In genomic region chr1:152152474-152152873, GRCm38 (mm10) we compare ENCODE assay signal across 27 mouse cellular contexts.
DNase-seq lines count a peak whose midpoint lies in the region; ATAC-seq lines count a peak whose summit lies in the region.
"Had no signal": no experiment of that assay in that cellular context is flagged by ENCODE, and none has a peak within 500 bp of the region (broad histone marks: within the 10 kb centered on the region; RNA-seq: fewer than 3 reads in every experiment).

No protein-coding gene starts in this region.

- H3K4me3 ChIP-seq in kidney, embryonic 15.5 days (replicated peaks) = no peak overlapping the region
- H3K4me3 ChIP-seq in lung, embryonic 15.5 days = no peak overlapping the region
- H3K4me3 ChIP-seq: embryonic facial prominence, embryonic 12.5 days; erythroblast, embryonic 14.5 days; forebrain, embryonic 12.5 days; gastrocnemius, adult 2 months; heart, embryonic 12.5 days; hindbrain, embryonic 13.5 days; layer of hippocampus, adult 2 months; limb, embryonic 13.5 days; midbrain, embryonic 12.5 days had no signal

- peak overlapping the region; percentile 24; the same call in 1 of the 2 replicates for H3K27ac ChIP-seq in kidney, embryonic 15.5 days
- H3K27ac ChIP-seq in lung, embryonic 15.5 days = 0 out of 2 replicates have a peak overlapping the region, but pooled peaks have one; percentile 24
- H3K27ac ChIP-seq: embryonic facial prominence, embryonic 12.5 days; forebrain, embryonic 12.5 days; gastrocnemius, adult 2 months; hindbrain, embryonic 13.5 days; layer of hippocampus, adult 2 months; limb, embryonic 13.5 days; liver, embryonic 14.5 days; midbrain, embryonic 12.5 days had no signal

- intact Hi-C loops in left cerebral cortex, postnatal 10 days (cut with DNase I) = no loop called here

- no peaks in the 10 kb centered on the region for H3K9me3 ChIP-seq in kidney, embryonic 15.5 days (replicated peaks)
- no peaks in the 10 kb centered on the region for H3K9me3 ChIP-seq in lung, embryonic 15.5 days
- H3K9me3 ChIP-seq: embryonic facial prominence, embryonic 12.5 days; forebrain, embryonic 12.5 days; hindbrain, embryonic 13.5 days; limb, embryonic 13.5 days; midbrain, embryonic 12.5 days had no signal

- 0 out of 2 replicates have a peak, but pooled peaks cover 3% of the 10 kb centered on the region for H3K4me1 ChIP-seq in kidney, embryonic 15.5 days
- no peaks in the 10 kb centered on the region; the same call in 1 of the 2 replicates for H3K4me1 ChIP-seq in lung, embryonic 15.5 days
- H3K4me1 ChIP-seq: embryonic facial prominence, embryonic 12.5 days; forebrain, embryonic 12.5 days; hindbrain, embryonic 13.5 days; limb, embryonic 13.5 days; midbrain, embryonic 12.5 days had no signal

- H3K4me2 ChIP-seq in kidney, embryonic 15.5 days = no peak overlapping the region
- H3K4me2 ChIP-seq in lung, embryonic 15.5 days = no peak overlapping the region
- H3K4me2 ChIP-seq: embryonic facial prominence, embryonic 12.5 days; forebrain, embryonic 12.5 days; heart, embryonic 12.5 days; hindbrain, embryonic 13.5 days; limb, embryonic 13.5 days; midbrain, embryonic 12.5 days had no signal

- ATAC-seq in kidney, embryonic 15.5 days (replicated peaks; ENCODE audit: low FRiP score) = no peak
- no peak for ATAC-seq in lung, embryonic 15.5 days (ENCODE audit: borderline replicate concordance, extremely low read depth, low FRiP score, low TSS enrichment)
- ATAC-seq in activated CD4-positive, CD25-positive, alpha-beta regulatory T cell, adult 4 months = peak; percentile 49
- ATAC-seq: inflammation-experienced regulatory T-cells, adult 6 months had no signal

- 56% methylated on average over 5 of the region's 5 CpGs for WGBS in kidney, embryonic 15.5 days
- WGBS in lung, embryonic 15.5 days = 38% methylated on average over 5 of the region's 5 CpGs

- no peak for DNase-seq in kidney, adult 18-20 months
- DNase-seq in lung, postnatal 25 days (ENCODE audit: low spot score) = no peak
- DNase-seq in ovary, postnatal 36 days (ENCODE audit: low spot score) = no peak
- DNase-seq in left cerebral cortex, postnatal 10 days (ENCODE audit: extremely low spot score in 1 of 2, low spot score in 2 of 2) = no peak
- DNase-seq: adrenal gland, postnatal 10 days; B cell, adult 2 months; cerebellum, adult 18-20 months; cerebellum, postnatal 14 days; gastrocnemius, adult 2 months; heart, postnatal 36 days; kidney, adult 2 months; kidney, postnatal 14 days; right cerebral cortex, postnatal 25 days; spleen, adult 18-20 months had no signal

- no peaks in the 10 kb centered on the region for H3K36me3 ChIP-seq in kidney, embryonic 15.5 days
- H3K36me3 ChIP-seq in lung, embryonic 15.5 days = no peaks in the 10 kb centered on the region
- H3K36me3 ChIP-seq: embryonic facial prominence, embryonic 12.5 days; forebrain, embryonic 12.5 days; heart, embryonic 12.5 days; hindbrain, embryonic 13.5 days; limb, embryonic 13.5 days; midbrain, embryonic 12.5 days had no signal

- no peaks in the 10 kb centered on the region for H3K27me3 ChIP-seq in kidney, embryonic 15.5 days
- no peaks in the 10 kb centered on the region for H3K27me3 ChIP-seq in lung, embryonic 15.5 days
- H3K27me3 ChIP-seq: embryonic facial prominence, embryonic 12.5 days; forebrain, embryonic 12.5 days; heart, embryonic 12.5 days; hindbrain, embryonic 13.5 days; limb, embryonic 13.5 days; midbrain, embryonic 12.5 days had no signal

- no peak overlapping the region for H3K9ac ChIP-seq in kidney, embryonic 15.5 days
- no peak overlapping the region for H3K9ac ChIP-seq in lung, embryonic 15.5 days
- H3K9ac ChIP-seq: embryonic facial prominence, embryonic 12.5 days; forebrain, embryonic 12.5 days; heart, embryonic 12.5 days; hindbrain, embryonic 13.5 days; limb, embryonic 13.5 days; liver, embryonic 14.5 days; midbrain, embryonic 12.5 days had no signal
